Mouse (Mus musculus): ENCODE measurements at regions not wholly inside any gene's neighbourhood (a gene's known extent, or its start where the extent isn't known, plus 50 kb on each side); places are given as distances from the start of the nearest gene placed in this dataset.

GRCm38 (mm10) chr2:143243741-143244140 is 165.5 kb downstream of the Otor start:
- Histone ChIP-seq H3K9ac (ENCODE audit: low read length) (no peak overlapping the region), H3K4me2 (no peak overlapping the region), H3K4me1 (ENCODE audit: control insufficient read depth, insufficient read depth, low read length) (no peaks in the 10 kb centered on the region), H3K9me3 (ENCODE audit: control insufficient read depth, low read length) (no peaks in the 10 kb centered on the region), H3K27me3 (ENCODE audit: control insufficient read depth, insufficient read depth, low read length) (no peaks in the 10 kb centered on the region), H3K36me3 (ENCODE audit: control insufficient read depth, insufficient read depth, low read length) (no peaks in the 10 kb centered on the region), H3K4me3 (ENCODE audit: low read depth, low read length) (no peak overlapping the region), H3K27ac (ENCODE audit: low read depth, low read length) (no peak overlapping the region)
- DNase-seq (ENCODE audit: low spot score, missing footprints), result no peak
- ATAC-seq (ENCODE audit: low FRiP score), result no peak
- WGBS, result 84% methylated on average over 3 of the region's 3 CpGs

GRCm38 (mm10) chr2:143246131-143246665 is 167.9 kb downstream of the Otor start:
- no peak for ATAC-seq (ENCODE audit: low FRiP score)
- no peak for DNase-seq (ENCODE audit: low spot score, missing footprints)
- no peaks in the 10 kb centered on the region for H3K36me3 ChIP-seq (ENCODE audit: control insufficient read depth, insufficient read depth, low read length)
- WGBS, result 84% methylated on average over 4 of the region's 4 CpGs
- no peak overlapping the region for H3K27ac ChIP-seq (ENCODE audit: low read depth, low read length)
- H3K9ac ChIP-seq (ENCODE audit: low read length), result no peak overlapping the region
- no peaks in the 10 kb centered on the region for H3K9me3 ChIP-seq (ENCODE audit: control insufficient read depth, low read length)
- H3K4me1 ChIP-seq (ENCODE audit: control insufficient read depth, insufficient read depth, low read length), result no peaks in the 10 kb centered on the region
- no peaks in the 10 kb centered on the region for H3K27me3 ChIP-seq (ENCODE audit: control insufficient read depth, insufficient read depth, low read length)
- no peak overlapping the region for H3K4me2 ChIP-seq
- H3K4me3 ChIP-seq (ENCODE audit: low read depth, low read length), result no peak overlapping the region

DNA sequence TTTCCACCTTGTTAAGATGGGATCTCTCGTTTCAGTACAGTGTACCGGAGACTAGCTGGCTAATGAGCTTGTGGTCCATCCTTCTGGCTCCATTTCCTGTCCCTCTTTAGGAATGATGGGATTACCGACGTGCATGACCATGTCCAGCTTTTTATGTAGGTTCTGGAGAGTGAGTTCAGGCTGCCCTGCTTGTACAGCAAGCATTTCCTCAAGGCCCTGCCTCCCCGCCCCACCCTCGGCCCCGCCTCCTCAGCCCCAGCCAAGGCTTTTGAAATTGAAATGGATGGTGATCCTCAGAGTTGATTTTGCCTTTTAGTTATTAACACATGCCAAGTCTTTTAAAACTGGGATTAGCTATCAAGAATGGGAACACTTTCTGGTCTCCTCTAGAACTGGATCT is 190.8 kb downstream of the Otor start:
- Histone ChIP-seq H3K4me2 (no peak overlapping the region), H3K4me3 (ENCODE audit: low read depth, low read length) (no peak overlapping the region), H3K36me3 (ENCODE audit: control insufficient read depth, insufficient read depth, low read length) (no peaks in the 10 kb centered on the region), H3K27me3 (ENCODE audit: control insufficient read depth, insufficient read depth, low read length) (no peaks in the 10 kb centered on the region), H3K27ac (ENCODE audit: low read depth, low read length) (no peak overlapping the region), H3K9me3 (ENCODE audit: control insufficient read depth, low read length) (no peaks in the 10 kb centered on the region), H3K4me1 (ENCODE audit: control insufficient read depth, insufficient read depth, low read length) (0 out of 2 replicates have a peak, but pooled peaks cover 2% of the 10 kb centered on the region), H3K9ac (ENCODE audit: low read length) (no peak overlapping the region)
- 39% methylated on average over 7 of the region's 7 CpGs for WGBS
- DNase-seq (ENCODE audit: low spot score, missing footprints), result no peak
- ATAC-seq (ENCODE audit: low FRiP score), result peak; percentile 62; the same call in 1 of the 2 replicates

DNA sequence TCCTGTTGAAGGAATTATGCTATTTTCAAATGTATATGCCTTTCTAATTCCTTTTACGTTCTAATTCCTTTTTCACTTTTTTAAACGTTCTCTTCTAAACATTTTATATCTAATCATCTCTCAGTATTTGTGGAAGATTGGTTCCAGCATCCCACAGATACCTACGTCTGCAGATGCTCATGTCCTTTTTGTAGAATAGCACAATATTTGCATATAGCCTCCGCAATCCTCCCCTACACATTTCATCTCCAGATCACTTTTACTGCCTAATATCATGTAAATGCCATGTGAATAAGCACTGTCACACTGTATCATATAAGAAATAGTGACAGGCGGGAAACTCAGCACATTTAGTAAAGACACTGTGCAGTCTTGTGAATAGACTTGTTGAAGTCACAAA is 192.6 kb downstream of the Otor start:
- no peaks in the 10 kb centered on the region for H3K36me3 ChIP-seq (ENCODE audit: control insufficient read depth, insufficient read depth, low read length)
- H3K4me2 ChIP-seq, result no peak overlapping the region
- H3K9ac ChIP-seq (ENCODE audit: low read length), result no peak overlapping the region
- DNase-seq (ENCODE audit: low spot score, missing footprints) (peak; percentile 21), ATAC-seq (ENCODE audit: low FRiP score) (no peak)
- H3K4me1 ChIP-seq (ENCODE audit: control insufficient read depth, insufficient read depth, low read length), result 0 out of 2 replicates have a peak, but pooled peaks cover 2% of the 10 kb centered on the region
- no peak overlapping the region for H3K4me3 ChIP-seq (ENCODE audit: low read depth, low read length)
- no peaks in the 10 kb centered on the region for H3K9me3 ChIP-seq (ENCODE audit: control insufficient read depth, low read length)
- no peaks in the 10 kb centered on the region for H3K27me3 ChIP-seq (ENCODE audit: control insufficient read depth, insufficient read depth, low read length)
- 81% methylated on average over 5 of the region's 5 CpGs for WGBS
- H3K27ac ChIP-seq (ENCODE audit: low read depth, low read length), result no peak overlapping the region

- Histone ChIP-seq H3K27me3 (ENCODE audit: control insufficient read depth, insufficient read depth, low read length) (no peaks in the 10 kb centered on the region), H3K9ac (ENCODE audit: low read length) (no peak overlapping the region), H3K4me1 (ENCODE audit: control insufficient read depth, insufficient read depth, low read length) (no peaks in the 10 kb centered on the region), H3K9me3 (ENCODE audit: control insufficient read depth, low read length) (no peaks in the 10 kb centered on the region), H3K36me3 (ENCODE audit: control insufficient read depth, insufficient read depth, low read length) (no peaks in the 10 kb centered on the region), H3K27ac (ENCODE audit: low read depth, low read length) (no peak overlapping the region), H3K4me3 (ENCODE audit: low read depth, low read length) (no peak overlapping the region), H3K4me2 (no peak overlapping the region)
- no peak for DNase-seq (ENCODE audit: low spot score, missing footprints)
- 69% methylated on average over 4 of the region's 4 CpGs for WGBS
- ATAC-seq (ENCODE audit: low FRiP score), result peak; percentile 84; the same call in 1 of the 2 replicates
Measured at GRCm38 (mm10) chr2:143305747-143306570, 227.7 kb downstream of the Otor start.

DNA sequence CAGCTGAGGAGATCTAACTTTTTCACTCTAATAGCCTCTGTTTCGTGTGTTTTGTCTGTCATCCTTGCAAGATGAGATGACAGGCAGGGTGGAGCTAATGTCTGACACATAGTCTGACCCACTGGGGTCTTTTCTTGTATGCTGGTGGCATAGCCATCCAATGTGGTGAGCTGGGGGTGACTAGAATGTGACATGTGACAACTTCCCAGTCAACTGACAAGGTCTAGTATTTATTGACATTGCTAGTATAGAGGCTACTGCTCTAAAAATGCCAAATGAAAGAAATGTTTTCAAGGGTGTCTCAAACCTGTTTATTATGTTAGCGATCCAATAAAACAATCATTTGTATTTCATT is 228.3 kb downstream of the Otor start:
- DNase-seq (ENCODE audit: low spot score, missing footprints) (no peak), ATAC-seq (ENCODE audit: low FRiP score) (no peak)
- H3K27me3 ChIP-seq (ENCODE audit: control insufficient read depth, insufficient read depth, low read length), result no peaks in the 10 kb centered on the region
- H3K36me3 ChIP-seq (ENCODE audit: control insufficient read depth, insufficient read depth, low read length), result no peaks in the 10 kb centered on the region
- H3K27ac ChIP-seq (ENCODE audit: low read depth, low read length), result no peak overlapping the region
- WGBS, result 76% methylated on average over 2 of the region's 2 CpGs
- no peak overlapping the region for H3K4me3 ChIP-seq (ENCODE audit: low read depth, low read length)
- H3K4me1 ChIP-seq (ENCODE audit: control insufficient read depth, insufficient read depth, low read length), result no peaks in the 10 kb centered on the region
- H3K9me3 ChIP-seq (ENCODE audit: control insufficient read depth, low read length), result no peaks in the 10 kb centered on the region
- no peak overlapping the region for H3K9ac ChIP-seq (ENCODE audit: low read length)
- H3K4me2 ChIP-seq, result no peak overlapping the region

DNA sequence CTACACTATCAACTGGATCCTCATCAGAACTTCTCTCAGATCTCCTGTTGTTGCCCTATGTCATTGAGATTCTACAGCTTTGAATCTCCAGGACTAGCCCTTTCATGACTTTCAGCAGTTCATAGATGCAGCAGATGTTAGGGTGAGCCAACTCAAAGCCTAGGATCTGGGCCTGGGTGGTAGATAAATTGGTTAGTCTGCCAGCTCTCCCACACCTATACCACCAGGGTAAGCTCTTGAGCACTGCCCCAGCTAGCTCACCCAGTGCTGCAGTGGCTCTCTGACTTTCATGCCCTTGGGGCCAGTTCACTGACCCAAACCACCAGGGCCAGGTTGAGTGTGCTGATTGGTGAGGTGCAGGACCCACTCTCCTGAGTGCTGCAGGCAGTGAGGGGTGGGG is 220.5 kb upstream of the Pcsk2 start:
- no peaks in the 10 kb centered on the region for H3K27me3 ChIP-seq (ENCODE audit: control insufficient read depth, insufficient read depth, low read length)
- no peak overlapping the region for H3K9ac ChIP-seq (ENCODE audit: low read length)
- H3K4me1 ChIP-seq (ENCODE audit: control insufficient read depth, insufficient read depth, low read length), result no peaks in the 10 kb centered on the region
- no peak overlapping the region for H3K4me3 ChIP-seq (ENCODE audit: low read depth, low read length)
- H3K4me2 ChIP-seq, result no peak overlapping the region
- no peak for DNase-seq (ENCODE audit: low spot score, missing footprints)
- no peak overlapping the region for H3K27ac ChIP-seq (ENCODE audit: low read depth, low read length)
- no peak for ATAC-seq (ENCODE audit: low FRiP score)
- H3K9me3 ChIP-seq (ENCODE audit: control insufficient read depth, low read length), result no peaks in the 10 kb centered on the region
- H3K36me3 ChIP-seq (ENCODE audit: control insufficient read depth, insufficient read depth, low read length), result no peaks in the 10 kb centered on the region

DNA sequence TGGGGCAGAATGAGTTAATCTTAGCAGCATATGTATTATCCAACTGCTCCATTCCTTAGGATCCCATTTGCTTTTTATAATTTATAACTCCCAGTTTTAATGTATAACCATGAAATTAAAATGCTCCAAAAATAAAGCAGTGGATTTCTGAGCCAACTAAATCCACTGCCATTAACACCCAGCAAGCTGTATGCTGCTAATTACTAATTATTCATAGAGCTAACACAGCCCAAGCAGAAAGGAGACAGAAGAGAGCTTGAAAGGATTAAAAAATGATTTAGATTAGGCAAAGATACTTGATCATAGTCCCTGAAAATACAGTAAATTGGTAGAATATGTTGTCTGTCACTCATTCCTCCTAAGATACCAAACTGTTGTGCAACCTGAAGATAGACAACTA is 213.9 kb upstream of the Pcsk2 start:
- no peaks in the 10 kb centered on the region for H3K4me1 ChIP-seq (ENCODE audit: control insufficient read depth, insufficient read depth, low read length)
- no peak for DNase-seq (ENCODE audit: low spot score, missing footprints)

GRCm38 (mm10) chr2:143340364-143340763 is 205.6 kb upstream of the Pcsk2 start:
- 90% methylated on average over 5 of the region's 5 CpGs for WGBS

More for the DNA sequence above, 213.9 kb upstream of the Pcsk2 start:
- H3K27ac ChIP-seq (ENCODE audit: low read depth, low read length), result no peak overlapping the region
- H3K36me3 ChIP-seq (ENCODE audit: control insufficient read depth, insufficient read depth, low read length), result no peaks in the 10 kb centered on the region
- no peaks in the 10 kb centered on the region for H3K9me3 ChIP-seq (ENCODE audit: control insufficient read depth, low read length)
- H3K9ac ChIP-seq (ENCODE audit: low read length), result no peak overlapping the region
- H3K4me3 ChIP-seq (ENCODE audit: low read depth, low read length), result no peak overlapping the region
- ATAC-seq (ENCODE audit: low FRiP score), result no peak
- no peaks in the 10 kb centered on the region for H3K27me3 ChIP-seq (ENCODE audit: control insufficient read depth, insufficient read depth, low read length)
- H3K4me2 ChIP-seq, result no peak overlapping the region

More at GRCm38 (mm10) chr2:143340364-143340763, 205.6 kb upstream of the Pcsk2 start:
- H3K9ac ChIP-seq (ENCODE audit: low read length), result no peak overlapping the region
- H3K27me3 ChIP-seq (ENCODE audit: control insufficient read depth, insufficient read depth, low read length), result no peaks in the 10 kb centered on the region
- H3K4me2 ChIP-seq, result no peak overlapping the region
- no peak overlapping the region for H3K27ac ChIP-seq (ENCODE audit: low read depth, low read length)
- ATAC-seq (ENCODE audit: low FRiP score) (no peak), DNase-seq (ENCODE audit: low spot score, missing footprints) (no peak)
- no peak overlapping the region for H3K4me3 ChIP-seq (ENCODE audit: low read depth, low read length)
- no peaks in the 10 kb centered on the region for H3K36me3 ChIP-seq (ENCODE audit: control insufficient read depth, insufficient read depth, low read length)
- H3K9me3 ChIP-seq (ENCODE audit: control insufficient read depth, low read length), result no peaks in the 10 kb centered on the region
- H3K4me1 ChIP-seq (ENCODE audit: control insufficient read depth, insufficient read depth, low read length), result no peaks in the 10 kb centered on the region
